Mouse (Mus musculus) midbrain, postnatal 0 days (tissue): ENCODE results near the gene Tjp2. TPM values are rescaled to one million over a fixed set of nuclear protein-coding genes. Genes with fewer than 3 reads are reported as not detected.

ENCODE experiments used
- ATAC-seq: fragments of 200-750 bp; cut with Nextera tagmentation; 2 replicates; pipeline ENCODE4 v1.8.0; 2017; ENCODE audit warnings: moderate number of reproducible peaks, mild to moderate bottlenecking, moderate TSS enrichment, moderate library complexity; ENCODE audit not compliant: low FRiP score
- DNase-seq: peaks from one replicate; pipeline ENCODE4 v3.0.0-alpha.2; 2015; ENCODE audit warnings: low spot score
- H3K27ac ChIP-seq: fragments of 300-500 bp; sonication (generic); 2 replicates; pipeline ENCODE4 v1.5.1; 2014; ENCODE audit warnings: low read depth, mild to moderate bottlenecking, low read length, mixed read lengths
- H3K27me3 ChIP-seq: fragments of 300-500 bp; sonication (generic); 2 replicates; pipeline ENCODE4 v1.6.1; 2014; ENCODE audit warnings: low read length, control low read depth, mixed read lengths; ENCODE audit not compliant: insufficient read depth
- H3K36me3 ChIP-seq: fragments of 300-500 bp; sonication (generic); 2 replicates; pipeline ENCODE4 v1.6.1; 2014; ENCODE audit warnings: low read length, control low read depth, mixed read lengths; ENCODE audit not compliant: insufficient read depth
- H3K4me1 ChIP-seq: fragments of 300-500 bp; sonication (generic); 2 replicates; pipeline ENCODE4 v1.6.1; 2014; ENCODE audit warnings: mild to moderate bottlenecking, control low read depth, antibody characterized with exemption, low read length, mixed read lengths; ENCODE audit not compliant: insufficient read depth
- H3K4me2 ChIP-seq: fragments of 300-500 bp; sonication (generic); 2 replicates; pipeline ENCODE4 v1.6.1; 2014; ENCODE audit warnings: low read depth, mild to moderate bottlenecking, low read length, mixed read lengths; ENCODE audit not compliant: poor library complexity, severe bottlenecking
- H3K4me3 ChIP-seq: fragments of 300-500 bp; sonication (generic); 2 replicates; pipeline ENCODE4 v1.5.1; 2014; ENCODE audit warnings: low read depth, mild to moderate bottlenecking, low read length, moderate library complexity
- H3K9ac ChIP-seq: fragments of 300-500 bp; sonication (generic); replicated peaks from 2 replicates; pipeline ENCODE4 v1.6.1; 2014; ENCODE audit warnings: mild to moderate bottlenecking, low read length, moderate library complexity, mixed read lengths; ENCODE audit not compliant: poor library complexity, severe bottlenecking
- H3K9me3 ChIP-seq: fragments of 300-500 bp; sonication (generic); 2 replicates; pipeline ENCODE4 v1.6.1; 2016; ENCODE audit warnings: low read length, control low read depth
- CTCF ChIP-seq: IDR thresholded peaks from 2 replicates; pipeline ENCODE4 v1.5.1; 2016; ENCODE audit warnings: antibody characterized with exemption, mild to moderate bottlenecking
- WGBS: fragments of 180-500 bp; shearing (Covaris S2); extraction: QIAGEN DNeasy Blood & Tissue Kit; methylation state at CpG from one replicate; pipeline ENCODE4 v1.1.7; 2014; 5-methylcytosine and 5-hydroxymethylcytosine counted together
- polyA plus RNA-seq: library from polyadenylated mRNA; unstranded; fragments of >200 nt; fragmentation: Nextera tagmentation; extraction: Ambion mirVana; gene quantifications from 2 replicates; pipeline ENCODE4 v1.2.1, GENCODE M21; 2015
- total RNA-seq: library from RNA; depleted of rRNA; stranded (reverse); fragments of >200 nt; gene quantifications from 2 replicates; pipeline ENCODE4 v1.2.3, GENCODE M21; 2014

Tjp2 gene
- total and polyA plus RNA-seq, 2 experiments from 2014 or later, result 11.2 to 18.7 TPM

DNA sequence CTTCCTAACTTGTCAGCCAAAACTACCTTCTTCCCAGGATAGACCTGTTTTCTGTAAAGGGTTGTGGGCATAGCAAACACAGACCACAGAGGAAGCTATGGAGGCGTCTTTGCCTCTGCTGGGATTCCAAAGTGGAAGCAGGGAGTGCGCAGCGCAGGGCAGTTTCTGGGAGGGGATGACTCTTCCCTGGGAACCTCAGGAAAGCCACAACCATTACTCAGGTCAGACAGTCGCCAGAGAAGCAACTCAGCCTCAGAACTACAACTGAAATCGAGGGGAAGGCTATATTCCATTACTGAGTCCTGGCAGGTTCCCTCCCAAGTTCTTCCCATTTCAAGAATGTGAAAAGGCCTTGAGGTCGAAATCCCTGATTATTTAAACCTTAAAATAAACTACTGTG lies 51.8 kb downstream of the Tjp2 start:
- Histone ChIP-seq H3K9ac (peak overlapping the region; percentile 69; the same call in 1 of the 2 replicates), H3K27ac (0 out of 2 replicates have a peak overlapping the region, but pooled peaks have one; percentile 73), H3K36me3 (no peaks in the 10 kb centered on the region), H3K27me3 (no peaks in the 10 kb centered on the region), H3K4me2 (peak overlapping the region; percentile 71), H3K9me3 (no peaks in the 10 kb centered on the region), H3K4me1 (peaks cover 2% of the 10 kb centered on the region; the same call in 1 of the 2 replicates), H3K4me3 (peak overlapping the region; percentile 62)
- WGBS, result 21% methylated on average over 6 of the region's 6 CpGs
- ATAC-seq, result no peak
- no peak for DNase-seq
- no peak for TF ChIP-seq CTCF

DNA sequence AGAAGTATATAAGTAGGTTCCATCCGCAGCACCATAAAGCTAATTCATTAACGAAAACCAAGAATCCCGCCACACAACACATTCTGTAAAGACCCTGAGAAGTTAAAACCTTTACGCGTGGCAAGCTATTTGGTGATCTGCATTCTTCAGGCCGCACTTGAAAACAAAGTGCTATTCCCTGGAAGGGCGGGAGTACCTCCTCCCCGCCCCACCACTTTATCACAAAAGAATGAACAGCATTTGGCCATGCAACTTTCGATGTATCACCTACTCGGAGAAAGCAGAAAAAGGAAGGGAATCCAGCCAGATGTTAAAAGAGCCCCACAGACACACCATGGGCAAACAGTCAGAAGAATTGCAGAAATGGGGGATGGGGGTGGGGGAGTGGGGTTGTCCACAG lies 56.3 kb downstream of the Tjp2 start:
- no peaks in the 10 kb centered on the region for H3K9me3 ChIP-seq
- no peak overlapping the region for H3K4me2 ChIP-seq
- H3K27me3 ChIP-seq, result no peaks in the 10 kb centered on the region
- WGBS, result 63% methylated on average over 10 of the region's 10 CpGs
- DNase-seq, result no peak
- H3K9ac ChIP-seq, result no peak overlapping the region
- no peaks in the 10 kb centered on the region for H3K36me3 ChIP-seq
- no peak for ATAC-seq
- peaks cover 9% of the 10 kb centered on the region for H3K4me1 ChIP-seq
- TF ChIP-seq CTCF, result no peak
- H3K4me3 ChIP-seq, result no peak overlapping the region
- H3K27ac ChIP-seq, result no peak overlapping the region

DNA sequence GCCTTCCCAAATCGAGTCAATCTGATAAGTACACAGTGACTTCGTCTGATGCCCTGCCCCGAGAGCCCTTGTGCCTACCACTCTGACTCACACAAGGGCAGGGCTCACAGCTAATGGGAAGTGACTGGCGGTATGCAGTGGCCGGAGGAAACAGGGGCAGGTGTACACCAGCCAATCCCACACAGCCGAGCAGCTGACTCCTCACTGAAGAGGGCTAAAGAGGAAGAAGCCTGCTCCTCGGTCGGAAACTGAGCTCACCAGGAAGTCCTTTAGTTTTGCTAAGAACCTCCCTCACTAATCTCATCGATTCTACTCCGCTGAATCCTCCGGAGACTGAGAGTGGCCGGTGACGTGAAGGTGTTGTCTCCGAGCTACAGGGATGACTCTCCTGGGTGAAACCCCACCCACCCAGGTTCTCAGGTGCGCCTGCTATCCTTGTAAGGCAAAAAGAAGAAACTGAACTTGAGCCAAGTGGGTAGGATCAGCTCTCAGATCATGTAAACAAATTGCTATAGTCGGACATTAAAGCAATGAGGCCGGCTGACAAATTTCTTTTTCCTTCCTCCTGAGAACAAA lies 58.2 kb downstream of the Tjp2 start:
- WGBS, result 19% methylated on average over 17 of the region's 17 CpGs
- H3K9me3 ChIP-seq, result no peaks in the 10 kb centered on the region
- 0 out of 2 replicates have a peak overlapping the region, but pooled peaks have one; percentile 8 for H3K9ac ChIP-seq
- ATAC-seq (no peak; the same call in 1 of the 2 replicates), DNase-seq (no peak)
- H3K4me2 ChIP-seq, result peak overlapping the region; percentile 34
- no peaks in the 10 kb centered on the region for H3K27me3 ChIP-seq
- H3K36me3 ChIP-seq, result no peaks in the 10 kb centered on the region
- peak overlapping the region; percentile 10; the same call in 1 of the 2 replicates for H3K4me3 ChIP-seq
- no peak for TF ChIP-seq CTCF
- H3K4me1 ChIP-seq, result peaks cover 7% of the 10 kb centered on the region; the same call in 1 of the 2 replicates
- H3K27ac ChIP-seq, result no peak overlapping the region

DNA sequence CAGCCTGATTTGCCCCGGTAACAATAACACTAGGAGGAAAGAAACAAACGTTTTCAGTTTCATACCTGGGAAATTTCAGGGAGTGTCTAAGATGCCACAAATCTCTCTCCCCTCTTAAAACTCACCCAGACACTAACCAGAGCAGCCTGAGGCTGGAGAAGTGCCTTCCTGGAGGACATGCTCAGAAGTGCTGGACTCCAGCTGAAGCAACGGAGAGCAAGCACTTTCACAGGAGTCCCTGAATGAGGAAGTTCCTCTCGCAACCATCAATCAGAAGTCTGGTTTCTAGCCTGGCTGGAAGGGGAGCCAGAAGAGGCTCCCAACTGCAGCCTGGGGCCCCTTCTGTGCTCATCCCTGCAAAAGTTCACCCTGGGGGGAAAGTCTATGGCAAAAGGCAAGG lies 60.9 kb downstream of the Tjp2 start:
- Histone ChIP-seq H3K9me3 (no peaks in the 10 kb centered on the region), H3K27me3 (no peaks in the 10 kb centered on the region), H3K4me3 (no peak overlapping the region), H3K9ac (no peak overlapping the region), H3K36me3 (no peaks in the 10 kb centered on the region), H3K4me2 (no peak overlapping the region), H3K27ac (no peak overlapping the region), H3K4me1 (peaks cover 7% of the 10 kb centered on the region; the same call in 1 of the 2 replicates)
- ATAC-seq, result no peak
- no peak for TF ChIP-seq CTCF
- WGBS, result 64% methylated on average over 4 of the region's 4 CpGs
- no peak for DNase-seq

DNA sequence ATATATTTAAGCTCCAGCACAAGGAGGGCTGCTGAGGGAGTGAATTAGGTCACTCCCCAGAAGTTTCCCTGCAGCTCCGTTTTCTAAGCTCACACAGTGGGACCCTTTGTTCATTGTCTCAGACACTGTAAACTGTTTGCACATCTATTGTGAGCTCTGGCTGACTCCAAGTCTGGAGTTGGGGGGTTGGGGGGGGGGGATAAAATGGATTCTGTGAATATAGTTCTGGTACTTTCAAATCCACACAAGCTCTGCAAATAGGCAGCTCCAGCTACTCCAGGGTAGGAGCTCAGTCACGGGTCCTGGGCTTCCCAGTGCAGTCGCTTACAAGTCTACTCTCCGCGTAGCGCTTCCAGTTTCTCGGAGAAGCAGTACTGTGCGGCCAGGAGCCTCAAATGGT lies 64.4 kb downstream of the Tjp2 start:
- no peak for TF ChIP-seq CTCF
- Histone ChIP-seq H3K27ac (0 out of 2 replicates have a peak overlapping the region, but pooled peaks have one; percentile 34), H3K36me3 (no peaks in the 10 kb centered on the region), H3K4me2 (no peak overlapping the region), H3K9me3 (no peaks in the 10 kb centered on the region), H3K4me3 (no peak overlapping the region), H3K9ac (no peak overlapping the region), H3K27me3 (no peaks in the 10 kb centered on the region), H3K4me1 (0 out of 2 replicates have a peak, but pooled peaks cover 3% of the 10 kb centered on the region)
- peak; percentile 79 for ATAC-seq
- WGBS, result 16% methylated on average over 8 of the region's 8 CpGs
- peak; percentile 65 for DNase-seq

DNA sequence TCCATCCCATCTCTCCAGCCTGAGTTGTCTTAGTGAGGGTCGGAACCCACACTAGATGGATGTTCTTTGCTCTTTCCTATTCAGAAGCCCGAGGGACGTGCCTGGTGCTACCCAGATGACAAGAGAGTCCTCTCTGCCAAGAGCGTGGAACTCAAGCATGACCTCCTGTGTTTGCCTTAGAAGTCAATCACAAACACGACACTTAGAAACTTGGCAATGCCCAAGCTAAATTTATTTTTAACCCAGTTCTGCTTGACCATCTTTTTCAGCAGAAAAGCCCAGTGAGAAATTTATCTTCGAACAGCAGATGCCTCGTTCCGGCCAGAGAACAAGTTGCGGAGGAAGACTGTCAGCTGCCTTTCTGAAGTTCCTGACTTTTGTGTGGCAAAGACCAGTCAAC lies 65.1 kb downstream of the Tjp2 start:
- TF ChIP-seq CTCF, result no peak
- Histone ChIP-seq H3K27ac (no peak overlapping the region), H3K9me3 (no peaks in the 10 kb centered on the region), H3K36me3 (no peaks in the 10 kb centered on the region), H3K9ac (no peak overlapping the region), H3K4me2 (no peak overlapping the region), H3K27me3 (no peaks in the 10 kb centered on the region), H3K4me1 (no peaks in the 10 kb centered on the region), H3K4me3 (no peak overlapping the region)
- DNase-seq, result peak; percentile 38
- ATAC-seq, result no peak
- WGBS, result 62% methylated on average over 9 of the region's 9 CpGs
